Mouse (Mus musculus): ENCODE results near the gene Lman2.

- TF ChIP-seq CTCF (IDR thresholded peaks at IDR 0.05), result no peak
- no peak for TF ChIP-seq EP300 (IDR thresholded peaks at IDR 0.05)
Observed at GRCm38 (mm10) chr13:55390644-55391043, 28.1 kb upstream of the Lman2 start.
